7 mouse cellular contexts compared by ENCODE assay signal in the genomic region with DNA sequence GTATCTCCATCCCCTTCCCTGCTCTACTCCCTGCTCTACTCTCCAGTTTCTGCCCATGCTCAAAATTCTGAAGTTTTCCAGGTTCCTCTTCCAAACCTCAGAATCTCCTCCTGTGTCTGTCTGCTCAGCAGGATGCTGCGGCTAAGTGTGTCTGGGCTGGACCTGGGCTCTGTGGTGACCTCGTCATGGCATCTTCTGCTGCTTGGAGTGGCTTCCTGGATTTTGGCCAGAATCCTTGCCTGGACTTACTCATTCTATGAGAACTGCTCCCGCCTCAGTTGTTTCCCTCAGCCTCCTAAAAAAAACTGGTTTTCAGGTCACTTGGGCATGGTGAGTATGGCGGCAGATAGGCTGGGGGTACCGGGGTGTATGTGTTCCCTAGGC. TPM values are rescaled to one million over a fixed set of nuclear protein-coding genes. Genes with fewer than 3 reads are reported as not detected.
A peak's percentile ranks its signal among the peaks of the same experiment; 100 is the strongest.
DNase-seq lines count a peak whose midpoint lies in the region; ATAC-seq and TF ChIP-seq lines count a peak whose summit lies in the region.

No protein-coding gene starts in this region.

- H3K27ac ChIP-seq in ES-E14 (ENCODE audit: insufficient read depth, low read depth, low read length, poor library complexity, severe bottlenecking), result no peak overlapping the region
- no peak overlapping the region for H3K27ac ChIP-seq in forebrain, embryonic 13.5 days
- no peak overlapping the region for H3K27ac ChIP-seq in midbrain, postnatal 0 days (ENCODE audit: low read depth, low read length)

- no peaks in the 10 kb centered on the region for H3K4me1 ChIP-seq in ES-E14 (ENCODE audit: control insufficient read depth in 2 of 2, insufficient read depth in 2 of 2, low read length in 2 of 2, poor library complexity in 1 of 2)
- H3K4me1 ChIP-seq in forebrain, embryonic 13.5 days, result peaks cover 10% of the 10 kb centered on the region
- H3K4me1 ChIP-seq in midbrain, postnatal 0 days (ENCODE audit: insufficient read depth, low read length), result no peaks in the 10 kb centered on the region

- ATAC-seq in forebrain, embryonic 13.5 days, result no peak; the same call in 1 of the 2 replicates
- ATAC-seq in midbrain, postnatal 0 days (ENCODE audit: low FRiP score), result no peak

- DNase-seq in ES-E14 (ENCODE audit: low read depth, low spot score), result no peak
- DNase-seq in adrenal gland, postnatal 10 days, result peak; percentile 43
- DNase-seq in kidney, postnatal 14 days, result peak; percentile 35
- no peak for DNase-seq in midbrain, postnatal 0 days (ENCODE audit: low spot score)
- no peak for DNase-seq in right cerebral cortex, adult 18-20 months
- DNase-seq in retina, embryonic 14.5 days (ENCODE audit: low spot score), result no peak

- peak overlapping the region; percentile 63 for H3K4me2 ChIP-seq in forebrain, embryonic 13.5 days
- peak overlapping the region; percentile 40 for H3K4me2 ChIP-seq in midbrain, postnatal 0 days (ENCODE audit: low read depth, low read length, poor library complexity, severe bottlenecking)

- no peaks in the 10 kb centered on the region for H3K27me3 ChIP-seq in forebrain, embryonic 13.5 days
- no peaks in the 10 kb centered on the region for H3K27me3 ChIP-seq in midbrain, postnatal 0 days (ENCODE audit: insufficient read depth, low read length)

- peak overlapping the region; percentile 71 to 96 for H3K4me3 ChIP-seq in ES-E14 (ENCODE audit: insufficient read depth in 1 of 2, low read depth in 1 of 2, low read length in 2 of 2, poor library complexity in 1 of 2, severe bottlenecking in 1 of 2)
- H3K4me3 ChIP-seq in forebrain, embryonic 13.5 days, result peak overlapping the region; percentile 41
- H3K4me3 ChIP-seq in midbrain, postnatal 0 days (ENCODE audit: low read depth, low read length), result peak overlapping the region; percentile 29

- H3K9me3 ChIP-seq in ES-E14 (ENCODE audit: control insufficient read depth, insufficient read depth, low read depth, low read length), result no peaks in the 10 kb centered on the region
- H3K9me3 ChIP-seq in forebrain, embryonic 13.5 days (replicated peaks), result no peaks in the 10 kb centered on the region
- H3K9me3 ChIP-seq in midbrain, postnatal 0 days (ENCODE audit: low read length), result no peaks in the 10 kb centered on the region

- no peaks in the 10 kb centered on the region for H3K36me3 ChIP-seq in ES-E14 (ENCODE audit: control insufficient read depth, insufficient read depth, low read length, poor library complexity, severe bottlenecking)
- no peaks in the 10 kb centered on the region for H3K36me3 ChIP-seq in forebrain, embryonic 13.5 days (ENCODE audit: poor library complexity, severe bottlenecking)
- H3K36me3 ChIP-seq in midbrain, postnatal 0 days (ENCODE audit: insufficient read depth, low read length), result no peaks in the 10 kb centered on the region

- 61% methylated on average over 5 of the region's 5 CpGs for WGBS in forebrain, embryonic 13.5 days
- 63% methylated on average over 5 of the region's 5 CpGs for WGBS in midbrain, postnatal 0 days

- in situ Hi-C loops in ES-E14 (cut with MboI; ENCODE audit: low sequenced_read_pairs in 2 of 2, unreplicated experiment in 2 of 2), result no loop called here

- H3K9ac ChIP-seq in ES-E14 (ENCODE audit: insufficient read depth, low read depth, low read length, poor library complexity, severe bottlenecking), result peak overlapping the region; percentile 77
- peak overlapping the region; percentile 60 for H3K9ac ChIP-seq in forebrain, embryonic 13.5 days
- H3K9ac ChIP-seq in midbrain, postnatal 0 days (replicated peaks; ENCODE audit: low read length, poor library complexity, severe bottlenecking), result 0 out of 2 replicates have a peak overlapping the region, but pooled peaks have one; percentile 29

- no peak for TF ChIP-seq CTCF in midbrain, postnatal 0 days (IDR thresholded peaks at IDR 0.05)

TF ChIP-seq in ES-E14, 5 proteins besides CTCF, POLR2A, EP300 and RAD21:
- TF ChIP-seq MAFK (IDR thresholded peaks at IDR 0.05; ENCODE audit: insufficient read depth, low read depth, low read length) (no peak), ZNF384 (IDR thresholded peaks at IDR 0.05; ENCODE audit: low read depth, low read length) (no peak), CHD2 (IDR thresholded peaks at IDR 0.05; ENCODE audit: low read depth, low read length) (no peak), HCFC1 (IDR thresholded peaks at IDR 0.05; ENCODE audit: borderline replicate concordance, insufficient read depth, low read length) (no peak), ZC3H11A (IDR thresholded peaks at IDR 0.05; ENCODE audit: borderline replicate concordance, low read depth, low read length) (no peak)

RNA-seq across cellular contexts. Expression of a gene that starts 0.5 kb away (rescaled TPM):
- 20.8 and 44.2 TPM in 2 replicates for total RNA-seq in ES-E14 (2012; rRNA removed)
- 10 to 100 TPM; 10.9 to 15.4 TPM for total RNA-seq in adrenal gland, postnatal 10 days (2021)
- polyA plus RNA-seq in forebrain, embryonic 13.5 days (2015; fragmentation: Nextera tagmentation; extraction: Ambion mirVana), result 21.1 and 21.4 TPM in 2 replicates
- total RNA-seq in midbrain, postnatal 0 days (2014; rRNA removed), result 7.2 and 10.6 TPM in 2 replicates
- polyA plus RNA-seq in midbrain, postnatal 0 days (2015; fragmentation: Nextera tagmentation; extraction: Ambion mirVana), result 9.1 and 11.2 TPM in 2 replicates

RNA-seq across cellular contexts. Expression of a gene that starts 31.0 kb away (rescaled TPM):
- 7.2 and 13.7 TPM in 2 replicates for total RNA-seq in ES-E14 (2012; rRNA removed)
- 10 to 100 TPM in 1 of 2 experiments, 1 to 10 TPM in 1; 7.2 to 10.6 TPM for total RNA-seq in adrenal gland, postnatal 10 days (2021)
- polyA plus RNA-seq in forebrain, embryonic 13.5 days (2015; fragmentation: Nextera tagmentation; extraction: Ambion mirVana), result 7.0 and 7.8 TPM in 2 replicates
- 15.2 and 15.4 TPM in 2 replicates for total RNA-seq in midbrain, postnatal 0 days (2014; rRNA removed)
- 9.9 and 11.5 TPM in 2 replicates for polyA plus RNA-seq in midbrain, postnatal 0 days (2015; fragmentation: Nextera tagmentation; extraction: Ambion mirVana)

Comparison
In these comparisons a context has a peak if more than half of its experiments do, and no peak if none do; other contexts are left out.
1. DNase-seq: peak in adrenal gland, postnatal 10 days (single experiment) and kidney, postnatal 14 days (single experiment); none in ES-E14 (single experiment), midbrain, postnatal 0 days (single experiment), right cerebral cortex, adult 18-20 months (single experiment) and retina, embryonic 14.5 days (single experiment).
2. H3K4me3 ChIP-seq: peak in every context shown above with its lines; median percentile 84 in ES-E14; 41 in forebrain, embryonic 13.5 days; 29 in midbrain, postnatal 0 days.
3. Peak in every context shown above with its lines, with median percentiles within 50 percentile points of each other: H3K9ac ChIP-seq.